Mouse (Mus musculus): ENCODE measurements at regions not wholly inside any gene's neighbourhood (a gene's known extent, or its start where the extent isn't known, plus 50 kb on each side); places are given as distances from the start of the nearest gene placed in this dataset.
"Not testable (repeated sequence)": the region's sequence is repeated elsewhere in the genome, so short reads cannot be mapped to it uniquely, and the experiment has no call there.

- H3K9me3 ChIP-seq (ENCODE audit: control insufficient read depth, low read length) = no peaks in the 10 kb centered on the region
- no peak overlapping the region for H3K9ac ChIP-seq (replicated peaks; ENCODE audit: low read depth, low read length)
- H3K27ac ChIP-seq (ENCODE audit: low read depth, low read length) = no peak overlapping the region
- ATAC-seq (ENCODE audit: low read depth) = no peak
- no peaks in the 10 kb centered on the region for H3K4me1 ChIP-seq (ENCODE audit: control insufficient read depth, insufficient read depth, low read length)
- no peaks in the 10 kb centered on the region for H3K27me3 ChIP-seq (ENCODE audit: control insufficient read depth, insufficient read depth, low read length)
- no peaks in the 10 kb centered on the region for H3K36me3 ChIP-seq (ENCODE audit: control insufficient read depth, insufficient read depth, low read length)
- 48% methylated on average over 6 of the region's 6 CpGs for WGBS
- no peak overlapping the region for H3K4me2 ChIP-seq (ENCODE audit: low read depth, low read length)
- H3K4me3 ChIP-seq (ENCODE audit: low read depth, low read length) = no peak overlapping the region
Measured at GRCm38 (mm10) chr5:60228966-60229365, 1579.7 kb upstream of the G6pd2 start.

DNA sequence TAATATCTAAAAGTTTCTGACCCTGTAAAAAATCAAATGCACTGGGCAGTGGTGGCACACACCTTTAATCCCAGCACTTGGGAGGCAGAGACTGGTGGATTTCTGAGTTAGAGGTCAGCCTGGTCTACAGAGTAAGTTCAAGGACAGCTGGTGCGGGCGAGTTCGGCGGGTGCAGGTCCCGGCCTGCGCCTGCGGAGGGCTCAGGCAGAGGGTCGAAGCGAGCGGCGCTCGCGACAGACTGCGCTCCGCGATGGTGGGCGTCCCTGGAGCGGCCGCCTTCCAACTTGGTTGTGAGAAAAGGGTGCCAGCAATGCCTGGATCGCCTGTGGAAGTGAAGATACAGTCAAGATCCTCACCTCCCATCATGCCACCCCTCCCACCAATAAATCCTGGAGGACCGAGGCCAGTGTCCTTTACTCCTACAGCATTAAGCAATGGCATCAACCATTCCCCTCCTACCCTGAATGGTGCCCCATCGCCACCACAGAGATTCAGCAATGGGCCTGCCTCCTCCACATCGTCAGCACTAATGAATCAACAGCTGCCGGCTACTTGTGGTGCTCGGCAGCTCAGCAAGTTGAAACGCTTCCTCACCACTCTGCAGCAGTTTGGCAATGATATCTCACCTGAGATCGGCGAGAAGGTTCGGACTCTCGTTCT is 1577.3 kb upstream of the G6pd2 start:
- not testable (repeated sequence) for H3K27ac ChIP-seq (ENCODE audit: low read depth, low read length); H3K9ac ChIP-seq (replicated peaks; ENCODE audit: low read depth, low read length); H3K27me3 ChIP-seq (ENCODE audit: control insufficient read depth, insufficient read depth, low read length); H3K36me3 ChIP-seq (ENCODE audit: control insufficient read depth, insufficient read depth, low read length); H3K4me3 ChIP-seq (ENCODE audit: low read depth, low read length); H3K9me3 ChIP-seq (ENCODE audit: control insufficient read depth, low read length); H3K4me1 ChIP-seq (ENCODE audit: control insufficient read depth, insufficient read depth, low read length)
- H3K4me2 ChIP-seq (ENCODE audit: low read depth, low read length) = 0 out of 2 replicates have a peak overlapping the region, but pooled peaks have one; percentile 14
- peak; percentile 79; the same call in 1 of the 2 replicates for ATAC-seq (ENCODE audit: low read depth)
- 13% methylated on average over 28 of the region's 30 CpGs for WGBS

DNA sequence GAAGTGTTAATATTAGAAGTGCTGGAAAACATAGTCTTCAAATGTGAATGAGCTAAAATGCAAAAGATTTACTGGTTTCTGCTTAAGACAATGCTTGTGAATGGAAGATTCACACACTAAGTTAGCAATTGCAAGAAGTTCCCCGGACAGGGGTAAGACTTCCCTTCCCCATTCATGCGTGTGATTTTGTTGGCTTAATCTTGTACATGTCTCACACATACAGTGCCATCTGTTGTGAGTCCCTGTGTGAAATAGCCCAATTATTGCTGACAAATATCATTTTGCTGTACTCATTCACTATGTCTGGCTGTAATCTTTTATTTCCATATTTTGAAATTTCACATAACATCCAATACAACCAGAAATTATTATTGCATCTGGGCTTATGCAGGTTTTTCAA is 1564.4 kb upstream of the G6pd2 start:
- Histone ChIP-seq H3K27me3 (ENCODE audit: control insufficient read depth, insufficient read depth, low read length) (no peaks in the 10 kb centered on the region), H3K4me3 (ENCODE audit: low read depth, low read length) (no peak overlapping the region), H3K9ac (replicated peaks; ENCODE audit: low read depth, low read length) (no peak overlapping the region), H3K27ac (ENCODE audit: low read depth, low read length) (no peak overlapping the region), H3K4me1 (ENCODE audit: control insufficient read depth, insufficient read depth, low read length) (no peaks in the 10 kb centered on the region), H3K4me2 (ENCODE audit: low read depth, low read length) (no peak overlapping the region), H3K9me3 (ENCODE audit: control insufficient read depth, low read length) (no peaks in the 10 kb centered on the region), H3K36me3 (ENCODE audit: control insufficient read depth, insufficient read depth, low read length) (no peaks in the 10 kb centered on the region)
- ATAC-seq (ENCODE audit: low read depth) = no peak
- WGBS = 88% methylated on average over 2 of the region's 2 CpGs

- 85% methylated on average over 2 of the region's 2 CpGs for WGBS
- Histone ChIP-seq H3K36me3 (ENCODE audit: control insufficient read depth, insufficient read depth, low read length) (no peaks in the 10 kb centered on the region), H3K27ac (ENCODE audit: low read depth, low read length) (no peak overlapping the region), H3K9me3 (ENCODE audit: control insufficient read depth, low read length) (no peaks in the 10 kb centered on the region), H3K4me2 (ENCODE audit: low read depth, low read length) (no peak overlapping the region), H3K4me3 (ENCODE audit: low read depth, low read length) (no peak overlapping the region), H3K9ac (replicated peaks; ENCODE audit: low read depth, low read length) (no peak overlapping the region), H3K27me3 (ENCODE audit: control insufficient read depth, insufficient read depth, low read length) (no peaks in the 10 kb centered on the region), H3K4me1 (ENCODE audit: control insufficient read depth, insufficient read depth, low read length) (no peaks in the 10 kb centered on the region)
- no peak for ATAC-seq (ENCODE audit: low read depth)
Measured at GRCm38 (mm10) chr5:60276696-60277095, 1531.9 kb upstream of the G6pd2 start.

All from neural tube, embryonic 14.5 days (tissue).